Mouse (Mus musculus) Muller cell, postnatal 12 days (primary cell): ENCODE results near the gene Sh2b2.
"Not testable (repeated sequence)": the region's sequence is repeated elsewhere in the genome, so short reads cannot be mapped to it uniquely, and the experiment has no call there.

Experiments used
- DNase-seq: peaks from one replicate; pipeline ENCODE4 v3.0.0-alpha.2; 2015; ENCODE audit errors: inconsistent ontology term

The Sh2b2 gene

GRCm38 (mm10) chr5:136240381-136240780 lies 6.0 kb downstream of the Sh2b2 start:
- DNase-seq, result no peak

- no peak for DNase-seq
These were observed 8.7 kb downstream of the Sh2b2 start for GRCm38 (mm10) chr5:136237607-136238006.

GRCm38 (mm10) chr5:136236611-136237010 lies 9.7 kb downstream of the Sh2b2 start:
- peak; percentile 44 for DNase-seq

- DNase-seq, result no peak
These were observed 15.9 kb downstream of the Sh2b2 start for GRCm38 (mm10) chr5:136230348-136231035.

GRCm38 (mm10) chr5:136226246-136226876 lies 20.0 kb downstream of the Sh2b2 start:
- DNase-seq, result no peak

- no peak for DNase-seq
These were observed 27.8 kb downstream of the Sh2b2 start for GRCm38 (mm10) chr5:136218585-136218984.

GRCm38 (mm10) chr5:136217932-136218381 lies 28.4 kb downstream of the Sh2b2 start:
- DNase-seq, result no peak

GRCm38 (mm10) chr5:136217004-136217665 lies 29.2 kb downstream of the Sh2b2 start:
- DNase-seq, result no peak

GRCm38 (mm10) chr5:136215958-136216357 lies 30.4 kb downstream of the Sh2b2 start:
- no peak for DNase-seq

- DNase-seq, result no peak
These were observed 31.1 kb downstream of the Sh2b2 start for GRCm38 (mm10) chr5:136215211-136215610.

- DNase-seq, result no peak
These were observed 32.6 kb downstream of the Sh2b2 start for GRCm38 (mm10) chr5:136213716-136214115.

- no peak for DNase-seq
These were observed 33.6 kb downstream of the Sh2b2 start for GRCm38 (mm10) chr5:136212716-136213115.

GRCm38 (mm10) chr5:136211341-136212102 lies 34.8 kb downstream of the Sh2b2 start:
- DNase-seq, result not testable (repeated sequence)

- DNase-seq, result no peak
These were observed 35.8 kb downstream of the Sh2b2 start for GRCm38 (mm10) chr5:136210549-136210948.

GRCm38 (mm10) chr5:136201832-136202231 lies 44.5 kb downstream of the Sh2b2 start:
- peak; percentile 69 for DNase-seq

GRCm38 (mm10) chr5:136199526-136199925 lies 46.8 kb downstream of the Sh2b2 start:
- peak; percentile 30 for DNase-seq

GRCm38 (mm10) chr5:136198474-136199391 lies 47.6 kb downstream of the Sh2b2 start, which contains the start of gene Prkrip1:
Prkrip1 (minus strand) TSS chr5:136198963.
- peak; percentile 98 for DNase-seq

- DNase-seq, result no peak
These were observed 54.5 kb downstream of the Sh2b2 start for GRCm38 (mm10) chr5:136191870-136192269.

GRCm38 (mm10) chr5:136186723-136187122 lies 59.6 kb downstream of the Sh2b2 start:
- DNase-seq, result peak; percentile 40

- DNase-seq, result no peak
These were observed 62.6 kb downstream of the Sh2b2 start for GRCm38 (mm10) chr5:136183766-136184165.

GRCm38 (mm10) chr5:136182830-136183229 lies 63.5 kb downstream of the Sh2b2 start:
- no peak for DNase-seq
